Mouse (Mus musculus) hindbrain, embryonic 15.5 days (tissue): ENCODE measurements around the gene Gls2. TPM values are rescaled to one million over a fixed set of nuclear protein-coding genes. Genes with fewer than 3 reads are reported as not detected.

Experiments
- ATAC-seq: fragments of 200-750 bp; cut with Nextera tagmentation; 2 replicates; pipeline ENCODE4 v1.8.0; 2017; ENCODE audit warnings: low read depth, moderate number of reproducible peaks, moderate TSS enrichment; ENCODE audit not compliant: low FRiP score
- H3K27ac ChIP-seq: fragments of 300-500 bp; sonication (generic); replicated peaks from 2 replicates; pipeline ENCODE4 v1.5.1; 2015; ENCODE audit warnings: mild to moderate bottlenecking, inconsistent platforms
- H3K27me3 ChIP-seq: fragments of 300-500 bp; sonication (generic); 2 replicates; pipeline ENCODE4 v1.6.1; 2015; ENCODE audit warnings: control low read depth, inconsistent platforms
- H3K36me3 ChIP-seq: fragments of 300-500 bp; sonication (generic); 2 replicates; pipeline ENCODE4 v1.6.1; 2015; ENCODE audit warnings: control low read depth, inconsistent platforms
- H3K4me1 ChIP-seq: fragments of 300-500 bp; sonication (generic); replicated peaks from 2 replicates; pipeline ENCODE4 v1.6.1; 2015; ENCODE audit warnings: control low read depth, inconsistent platforms
- H3K4me2 ChIP-seq: fragments of 300-500 bp; sonication (generic); 2 replicates; pipeline ENCODE4 v1.6.1; 2015; ENCODE audit warnings: moderate library complexity, mild to moderate bottlenecking, inconsistent platforms
- H3K4me3 ChIP-seq: fragments of 300-500 bp; sonication (generic); 2 replicates; pipeline ENCODE4 v1.5.1; 2015; ENCODE audit warnings: mild to moderate bottlenecking, inconsistent platforms
- H3K9ac ChIP-seq: fragments of 300-500 bp; sonication (generic); 2 replicates; pipeline ENCODE4 v1.6.1; 2015; ENCODE audit warnings: inconsistent platforms
- H3K9me3 ChIP-seq: fragments of 300-500 bp; sonication (generic); 2 replicates; pipeline ENCODE4 v1.6.1; 2016; ENCODE audit warnings: control low read depth, inconsistent platforms
- WGBS: fragments of 180-500 bp; shearing (Covaris S2); methylation state at CpG from one replicate; pipeline ENCODE4 v1.1.7; 2015; 5-methylcytosine and 5-hydroxymethylcytosine counted together
- polyA plus RNA-seq: library from polyadenylated mRNA; unstranded; fragments of >200 nt; fragmentation: Nextera tagmentation; extraction: Ambion mirVana; gene quantifications from 2 replicates; pipeline ENCODE4 v1.2.1, GENCODE M21; 2015

Gls2 gene
- polyA plus RNA-seq, 1 experiment from 2014 or later, result 2.2 TPM

DNA sequence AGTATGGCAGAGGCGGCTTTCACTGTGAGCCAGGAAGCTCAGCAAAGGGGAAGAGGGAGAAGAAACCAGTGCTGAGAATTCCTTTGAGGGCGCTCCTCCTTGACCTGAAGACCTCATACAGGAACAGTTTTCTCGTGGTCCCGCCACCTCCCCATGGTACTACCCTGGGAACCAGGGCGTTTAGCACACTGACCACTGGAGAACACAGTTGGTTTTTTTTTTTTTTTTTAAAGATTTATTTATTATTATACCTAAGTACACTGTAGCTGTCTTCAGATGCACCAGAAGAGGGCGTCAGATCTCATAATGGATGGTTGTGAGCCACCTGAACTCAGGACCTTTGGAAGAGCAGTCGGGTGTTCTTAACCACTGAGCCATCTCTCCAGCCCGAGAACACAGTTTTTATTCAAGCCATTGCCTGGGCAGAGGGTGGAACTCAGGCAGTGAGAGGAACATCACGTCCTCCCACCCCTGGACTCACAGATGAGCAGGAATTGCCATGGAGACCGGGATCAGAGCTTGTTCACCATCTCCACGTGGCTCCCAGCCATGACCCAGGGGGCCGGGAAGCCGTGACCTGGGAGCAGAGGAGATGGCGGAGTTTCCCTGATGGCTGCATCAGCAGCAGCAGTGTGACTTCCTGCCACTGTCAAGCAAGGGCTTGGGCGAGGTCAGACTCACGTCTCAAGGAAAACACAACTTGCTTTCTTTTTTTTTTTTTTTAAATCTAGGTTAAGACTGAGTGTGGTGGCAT is 27.5 kb downstream of the Gls2 start:
- 62% methylated on average over 16 of the region's 16 CpGs for WGBS
- Histone ChIP-seq H3K4me3 (no peak overlapping the region), H3K27me3 (no peaks in the 10 kb centered on the region), H3K9ac (no peak overlapping the region), H3K9me3 (no peaks in the 10 kb centered on the region), H3K4me2 (no peak overlapping the region), H3K4me1 (no peaks in the 10 kb centered on the region), H3K27ac (no peak overlapping the region), H3K36me3 (no peaks in the 10 kb centered on the region)
- ATAC-seq, result no peak

DNA sequence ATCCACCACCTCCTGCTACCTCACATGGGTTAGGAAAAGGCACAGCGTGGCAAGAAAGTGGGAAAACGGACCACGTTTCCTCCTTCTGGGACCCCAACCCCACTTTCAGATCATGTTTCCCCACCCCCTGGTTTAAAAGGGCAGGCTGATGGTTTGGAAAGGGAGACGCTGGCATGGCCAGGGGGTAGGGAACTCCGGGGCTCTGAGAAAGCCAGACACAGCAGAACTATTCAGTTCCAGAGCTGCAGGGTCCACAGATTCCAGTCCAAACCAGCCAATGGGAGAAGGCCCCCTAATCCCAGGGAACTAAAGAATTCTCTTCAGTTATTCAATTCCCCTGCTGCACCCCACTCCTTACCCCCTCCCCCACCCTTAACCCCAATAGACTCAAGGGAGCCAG is 30.8 kb downstream of the Gls2 start:
- Histone ChIP-seq H3K4me1 (no peaks in the 10 kb centered on the region), H3K4me3 (no peak overlapping the region), H3K36me3 (no peaks in the 10 kb centered on the region), H3K4me2 (no peak overlapping the region), H3K9ac (no peak overlapping the region), H3K27ac (no peak overlapping the region), H3K27me3 (no peaks in the 10 kb centered on the region), H3K9me3 (no peaks in the 10 kb centered on the region)
- ATAC-seq, result no peak
- WGBS, result 55% methylated on average over 5 of the region's 5 CpGs

DNA sequence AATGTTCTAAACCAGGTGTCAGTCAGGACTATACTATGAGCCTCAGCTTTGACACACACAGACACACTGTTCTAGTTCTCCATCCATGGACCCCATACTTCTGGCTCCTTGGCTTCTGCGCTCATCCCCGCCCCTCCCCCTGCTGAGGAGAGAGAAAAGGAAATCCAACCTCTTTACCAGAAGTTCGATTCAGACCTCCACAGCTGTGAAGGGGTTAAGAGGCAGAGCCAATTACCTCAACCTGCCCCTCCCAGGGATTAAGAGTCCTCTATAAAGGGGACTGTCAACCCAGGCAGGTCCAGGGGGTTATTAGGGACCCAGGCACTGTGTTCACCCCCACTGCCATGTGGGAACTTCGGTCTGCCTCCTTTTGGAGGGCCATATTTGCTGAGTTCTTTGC is 31.3 kb downstream of the Gls2 start, which contains the start of gene Mip:
Gene Mip (plus strand): TSS at position 301 of the 400 bp plus-strand sequence.
- Histone ChIP-seq H3K27me3 (no peaks in the 10 kb centered on the region), H3K9ac (no peak within 1 kb of the TSS), H3K27ac (no peak within 1 kb of the TSS), H3K36me3 (no peaks in the 10 kb centered on the region), H3K4me1 (no peaks in the 10 kb centered on the region), H3K9me3 (no peaks in the 10 kb centered on the region), H3K4me3 (no peak within 1 kb of the TSS), H3K4me2 (no peak within 1 kb of the TSS)
- 48% methylated on average over 4 of the region's 4 CpGs for WGBS
- ATAC-seq, result no peak

DNA sequence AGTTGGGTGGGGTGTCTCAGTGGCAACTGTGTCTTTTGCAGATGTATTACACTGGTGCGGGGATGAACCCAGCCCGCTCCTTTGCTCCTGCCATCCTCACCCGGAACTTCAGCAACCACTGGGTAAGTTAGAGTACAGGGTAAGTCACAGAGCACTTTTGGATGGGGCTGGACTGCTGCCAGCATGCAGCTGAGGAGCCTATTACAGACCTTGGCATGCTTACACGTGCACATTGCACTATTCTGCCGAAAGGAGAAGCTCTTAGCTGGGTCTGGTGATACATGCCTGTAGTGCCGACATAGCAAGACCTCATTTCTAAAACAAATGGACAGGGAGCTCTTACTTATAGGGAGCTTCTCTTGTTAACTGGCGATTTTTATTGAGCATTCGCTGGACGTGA is 33.3 kb downstream of the Gls2 start:
- WGBS, result 87% methylated on average over 9 of the region's 9 CpGs
- no peaks in the 10 kb centered on the region for H3K27me3 ChIP-seq
- H3K9ac ChIP-seq, result no peak overlapping the region
- no peaks in the 10 kb centered on the region for H3K9me3 ChIP-seq
- no peak overlapping the region for H3K4me2 ChIP-seq
- H3K27ac ChIP-seq, result no peak overlapping the region
- H3K4me3 ChIP-seq, result no peak overlapping the region
- H3K4me1 ChIP-seq, result peaks cover 6% of the 10 kb centered on the region
- ATAC-seq, result no peak
- no peaks in the 10 kb centered on the region for H3K36me3 ChIP-seq

DNA sequence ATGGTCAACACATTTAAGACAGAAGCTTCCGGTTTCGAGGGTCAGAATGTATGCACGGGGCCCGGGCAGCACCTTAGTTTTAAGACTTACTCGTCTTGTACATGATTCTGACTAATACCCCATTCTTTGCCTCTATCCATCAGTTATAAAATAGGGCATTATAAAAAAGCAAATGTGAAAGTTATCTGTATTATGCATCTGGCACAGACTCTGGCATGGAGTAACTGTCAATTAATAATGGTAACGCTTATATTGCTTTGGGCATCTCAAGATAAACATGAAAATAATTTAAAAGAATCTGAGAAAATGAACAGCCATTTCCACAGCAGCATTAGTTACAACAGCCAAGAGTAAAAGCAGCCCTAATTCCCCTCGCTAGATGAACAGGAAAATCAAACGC is 33.8 kb downstream of the Gls2 start:
- no peaks in the 10 kb centered on the region for H3K9me3 ChIP-seq
- H3K9ac ChIP-seq, result no peak overlapping the region
- ATAC-seq, result no peak
- peaks cover 11% of the 10 kb centered on the region for H3K4me1 ChIP-seq
- no peak overlapping the region for H3K4me2 ChIP-seq
- no peak overlapping the region for H3K27ac ChIP-seq
- no peaks in the 10 kb centered on the region for H3K36me3 ChIP-seq
- H3K27me3 ChIP-seq, result no peaks in the 10 kb centered on the region
- no peak overlapping the region for H3K4me3 ChIP-seq
- 93% methylated on average over 8 of the region's 8 CpGs for WGBS

DNA sequence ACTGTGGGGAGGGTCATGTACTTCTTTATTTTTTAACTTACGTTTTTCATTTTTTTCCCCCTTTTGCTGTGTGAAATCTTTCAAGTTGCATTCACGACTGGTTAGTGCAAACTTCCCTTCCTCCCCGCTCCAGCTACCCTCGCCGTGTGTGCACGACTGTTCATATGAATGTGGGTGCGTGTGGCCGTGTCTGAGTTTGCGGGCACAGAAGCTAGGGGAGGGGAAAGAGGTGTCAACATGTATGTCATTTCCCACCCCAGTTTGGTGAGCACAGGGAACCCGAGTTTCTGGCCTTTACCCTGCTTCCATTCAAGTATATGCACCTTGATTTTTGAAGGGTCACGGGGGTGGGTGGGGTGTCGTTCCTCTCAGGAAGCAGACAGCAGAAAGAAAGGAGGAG is 36.3 kb downstream of the Gls2 start:
- Histone ChIP-seq H3K4me1 (peaks cover 12% of the 10 kb centered on the region), H3K9ac (no peak overlapping the region), H3K27me3 (no peaks in the 10 kb centered on the region), H3K4me3 (no peak overlapping the region), H3K36me3 (no peaks in the 10 kb centered on the region), H3K27ac (no peak overlapping the region), H3K9me3 (no peaks in the 10 kb centered on the region), H3K4me2 (no peak overlapping the region)
- no peak for ATAC-seq
- WGBS, result 81% methylated on average over 12 of the region's 12 CpGs

DNA sequence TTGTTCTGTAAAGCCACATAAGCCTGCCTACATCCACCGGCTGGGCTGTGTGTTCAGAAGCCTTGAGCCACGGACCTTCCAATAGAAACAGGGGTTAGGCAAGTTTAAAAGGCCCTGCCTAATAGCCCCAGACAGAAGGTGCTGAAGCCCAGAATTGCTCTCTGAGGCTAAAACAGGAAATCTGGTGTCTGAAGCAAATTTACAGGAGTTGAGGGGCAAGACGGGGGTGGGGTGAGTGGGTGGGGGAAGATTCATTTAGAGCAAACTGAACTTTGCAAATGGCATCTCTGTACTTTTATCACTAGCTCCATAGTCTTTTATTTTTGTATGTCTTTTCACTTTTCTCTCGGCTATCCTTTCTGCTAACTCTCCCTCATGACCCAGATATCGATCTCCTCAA is 36.9 kb downstream of the Gls2 start:
- no peaks in the 10 kb centered on the region for H3K9me3 ChIP-seq
- 19% methylated on average over 5 of the region's 5 CpGs for WGBS
- H3K36me3 ChIP-seq, result no peaks in the 10 kb centered on the region
- no peaks in the 10 kb centered on the region for H3K27me3 ChIP-seq
- no peak for ATAC-seq
- H3K4me2 ChIP-seq, result peak overlapping the region; percentile 61
- 0 out of 2 replicates have a peak overlapping the region, but pooled peaks have one; percentile 71 for H3K9ac ChIP-seq
- H3K4me3 ChIP-seq, result peak overlapping the region; percentile 76
- H3K4me1 ChIP-seq, result peaks cover 12% of the 10 kb centered on the region
- H3K27ac ChIP-seq, result peak overlapping the region; percentile 94; the same call in 1 of the 2 replicates

DNA sequence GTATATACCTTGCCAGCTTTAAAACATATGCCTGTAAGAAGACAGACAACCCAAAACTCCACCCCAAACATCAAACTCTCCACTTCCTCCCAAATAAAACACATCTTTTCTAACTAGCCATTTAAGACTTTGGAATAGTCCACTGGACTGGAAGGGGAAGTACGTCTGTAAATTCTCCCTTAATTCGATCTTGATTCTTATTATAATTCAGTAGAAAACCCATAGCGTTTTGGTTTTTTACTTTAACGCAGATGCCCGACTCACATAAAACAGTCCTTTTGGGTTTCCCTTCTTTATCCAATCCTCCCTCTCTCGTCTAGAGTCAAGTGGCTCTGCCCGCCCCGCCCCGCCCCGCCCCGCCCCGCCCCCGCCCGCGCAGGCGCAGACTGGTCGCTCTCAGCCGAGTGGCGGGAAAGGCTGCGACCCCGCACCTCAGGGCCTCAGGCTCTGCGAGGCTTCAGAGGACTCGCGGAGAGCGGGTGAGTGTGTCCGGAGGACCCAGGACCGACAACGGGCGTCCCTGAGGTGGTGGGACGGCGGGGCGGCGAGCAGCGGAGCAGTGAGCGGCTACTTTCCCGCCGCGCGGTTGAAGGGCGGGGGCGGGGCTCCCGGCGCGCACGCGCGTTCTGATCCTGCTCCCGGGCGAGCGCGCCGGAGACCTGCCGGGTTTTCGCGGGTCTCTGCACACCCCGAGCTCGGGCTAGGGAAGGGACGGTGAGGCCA is 37.6 kb downstream of the Gls2 start, which contains the start of gene Timeless:
Gene Timeless (plus strand): TSS at position 369 of the 723 bp plus-strand sequence.
- peak within 1 kb of the TSS; percentile 71 for H3K9ac ChIP-seq
- ATAC-seq, result peak; percentile 94
- H3K27ac ChIP-seq, result peak within 1 kb of the TSS; percentile 94
- H3K4me3 ChIP-seq, result peak within 1 kb of the TSS; percentile 76
- H3K4me1 ChIP-seq, result peaks cover 12% of the 10 kb centered on the region
- no peaks in the 10 kb centered on the region for H3K36me3 ChIP-seq
- WGBS, result under 1% methylated on average over 57 of the region's 58 CpGs
- H3K9me3 ChIP-seq, result no peaks in the 10 kb centered on the region
- H3K4me2 ChIP-seq, result peak within 1 kb of the TSS; percentile 61
- no peaks in the 10 kb centered on the region for H3K27me3 ChIP-seq

DNA sequence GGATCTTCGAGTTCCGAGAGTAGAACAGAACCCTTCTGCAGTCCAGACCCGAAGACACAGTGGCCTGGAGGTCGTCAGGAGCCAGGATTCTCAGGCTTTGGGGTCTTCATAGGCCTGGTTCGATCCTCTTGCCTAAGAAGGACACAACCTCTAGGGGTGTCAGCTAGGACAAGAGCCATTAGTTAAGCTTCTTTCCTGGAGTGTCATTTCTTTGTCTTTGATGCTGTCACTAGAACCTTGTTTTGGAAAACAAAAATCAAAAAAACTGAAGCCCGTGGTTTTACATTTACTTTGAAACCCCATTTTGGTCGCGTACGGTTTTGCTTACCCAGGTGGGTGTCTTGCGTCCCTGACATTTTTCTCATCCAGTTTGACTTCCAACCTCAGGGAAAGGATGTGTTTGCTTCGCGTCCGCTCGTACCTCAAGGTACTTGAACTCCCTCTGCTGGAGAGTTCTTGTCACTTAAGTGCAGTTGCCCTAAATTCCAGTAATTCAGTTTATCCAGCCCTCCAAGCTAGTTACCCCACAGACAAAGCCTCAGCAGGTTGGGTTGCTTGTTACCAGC is 38.2 kb downstream of the Gls2 start:
- peak overlapping the region; percentile 94 for H3K27ac ChIP-seq
- under 1% methylated on average over 14 of the region's 14 CpGs for WGBS
- no peak; the same call in 1 of the 2 replicates for ATAC-seq

DNA sequence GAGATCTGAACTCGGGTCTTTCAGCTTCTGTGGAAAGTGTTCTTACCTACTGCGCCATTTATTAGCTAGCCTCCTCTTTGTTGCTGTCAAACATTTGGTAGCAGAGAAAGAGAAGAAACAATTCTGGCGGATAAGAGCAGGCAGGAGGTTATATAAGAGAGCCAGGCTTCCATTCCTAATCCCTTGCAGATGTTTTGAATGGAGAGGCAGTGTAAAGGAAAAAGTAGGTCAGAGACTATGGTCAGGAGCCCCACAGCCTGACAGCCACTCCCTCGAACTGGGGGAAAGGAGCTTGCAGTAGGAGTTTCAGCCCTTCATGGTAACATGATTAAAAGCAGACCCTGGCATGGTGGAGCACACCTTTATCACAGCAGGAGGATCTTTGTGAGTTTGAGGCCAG is 42.1 kb downstream of the Gls2 start:
- Histone ChIP-seq H3K27ac (no peak overlapping the region), H3K36me3 (no peaks in the 10 kb centered on the region), H3K4me1 (peaks cover 7% of the 10 kb centered on the region), H3K27me3 (no peaks in the 10 kb centered on the region), H3K4me2 (no peak overlapping the region), H3K9me3 (no peaks in the 10 kb centered on the region), H3K4me3 (no peak overlapping the region), H3K9ac (no peak overlapping the region)
- no peak for ATAC-seq
- 87% methylated on average over 4 of the region's 4 CpGs for WGBS

More for the DNA sequence above, 38.2 kb downstream of the Gls2 start:
- Histone ChIP-seq H3K4me2 (peak overlapping the region; percentile 61), H3K9me3 (no peaks in the 10 kb centered on the region), H3K36me3 (no peaks in the 10 kb centered on the region), H3K9ac (peak overlapping the region; percentile 71), H3K27me3 (no peaks in the 10 kb centered on the region), H3K4me3 (peak overlapping the region; percentile 76), H3K4me1 (peaks cover 12% of the 10 kb centered on the region)

DNA sequence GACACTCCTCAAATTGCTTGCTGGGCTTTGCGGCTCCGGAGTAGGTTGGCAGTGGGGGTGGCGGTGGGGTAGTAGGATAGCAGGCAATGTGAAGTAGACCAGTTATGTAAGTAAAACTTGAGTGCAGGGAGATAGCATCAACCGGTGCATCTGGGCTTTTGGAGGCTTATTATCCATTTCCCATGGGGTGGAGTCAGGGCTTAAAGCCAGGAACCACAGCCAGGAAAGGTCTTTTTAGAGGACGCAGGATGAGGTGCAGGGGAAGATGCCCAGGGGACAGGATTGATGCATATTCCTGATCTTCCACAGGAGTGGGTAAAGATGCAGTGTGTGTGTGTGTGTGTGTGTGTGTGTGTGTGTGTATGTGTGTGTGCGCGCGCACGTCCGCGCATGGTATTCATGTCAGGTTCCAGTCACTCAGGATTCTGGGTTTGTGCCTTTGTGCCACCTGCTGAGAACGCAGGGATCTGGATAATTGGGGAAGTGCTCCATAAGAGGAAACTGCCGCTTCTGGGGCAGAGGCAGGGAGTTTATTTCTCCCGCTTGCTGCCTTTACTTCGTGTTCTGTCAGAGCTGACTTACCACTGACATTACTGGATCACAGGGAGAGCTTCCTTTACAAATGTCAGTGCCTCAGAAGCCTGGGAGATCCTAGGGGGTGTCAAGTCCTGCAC is 43.7 kb downstream of the Gls2 start:
- Histone ChIP-seq H3K9ac (no peak overlapping the region), H3K27me3 (no peaks in the 10 kb centered on the region), H3K27ac (no peak overlapping the region), H3K9me3 (no peaks in the 10 kb centered on the region), H3K4me2 (no peak overlapping the region), H3K4me1 (peaks cover 2% of the 10 kb centered on the region), H3K4me3 (no peak overlapping the region), H3K36me3 (no peaks in the 10 kb centered on the region)
- WGBS, result 72% methylated on average over 15 of the region's 15 CpGs
- no peak for ATAC-seq
